Mouse (Mus musculus) WW6 (cell line): ENCODE results near the gene Klhl32.
A peak's percentile ranks its signal among the peaks of the same experiment; 100 is the strongest.
"Not testable (repeated sequence)": the region's sequence is repeated elsewhere in the genome, so short reads cannot be mapped to it uniquely, and the experiment has no call there.

Experiments
- DNase-seq: peaks from one replicate; pipeline ENCODE4 v3.0.0-alpha.2; 2013; ENCODE audit warnings: low read depth, low spot score

Klhl32 gene

DNA sequence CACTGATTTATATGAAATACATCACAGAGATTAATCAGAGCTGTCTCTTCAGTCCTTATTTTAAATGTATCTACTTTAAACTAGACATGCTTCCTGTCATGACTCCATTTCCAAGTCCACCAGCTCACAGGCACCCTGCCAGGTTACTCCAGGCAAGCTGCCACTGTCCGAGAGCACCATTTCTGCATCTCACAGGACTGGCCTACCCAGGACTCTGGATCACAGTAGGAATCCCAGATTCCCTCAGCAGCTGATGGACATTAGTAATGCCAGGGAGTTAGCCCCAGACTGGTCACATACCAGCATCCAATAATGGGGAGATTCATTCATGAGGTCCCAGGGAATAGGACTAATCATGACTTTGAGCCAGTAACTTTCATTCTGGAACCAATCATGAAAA, 54.7 kb downstream of the Klhl32 start:
- DNase-seq, result no peak

DNA sequence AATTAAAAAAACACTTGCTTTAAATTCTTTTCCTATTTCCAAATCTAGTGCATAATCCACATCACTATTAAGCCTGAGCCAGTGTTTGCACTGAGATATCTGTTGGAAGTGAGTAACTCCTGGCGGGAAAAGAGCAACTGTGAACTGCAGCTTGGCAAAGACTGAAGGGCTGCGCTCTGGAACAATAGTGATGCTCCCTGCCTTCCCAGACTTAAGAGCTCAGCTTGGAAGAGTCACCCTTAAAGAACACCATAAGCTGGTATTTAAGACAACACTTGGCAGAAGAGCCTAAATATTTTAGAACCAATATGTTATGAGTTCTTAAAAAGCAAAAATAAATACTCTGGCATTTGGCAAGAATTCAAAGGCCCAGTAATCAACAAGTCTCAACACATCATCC, 55.7 kb downstream of the Klhl32 start:
- no peak for DNase-seq

DNA sequence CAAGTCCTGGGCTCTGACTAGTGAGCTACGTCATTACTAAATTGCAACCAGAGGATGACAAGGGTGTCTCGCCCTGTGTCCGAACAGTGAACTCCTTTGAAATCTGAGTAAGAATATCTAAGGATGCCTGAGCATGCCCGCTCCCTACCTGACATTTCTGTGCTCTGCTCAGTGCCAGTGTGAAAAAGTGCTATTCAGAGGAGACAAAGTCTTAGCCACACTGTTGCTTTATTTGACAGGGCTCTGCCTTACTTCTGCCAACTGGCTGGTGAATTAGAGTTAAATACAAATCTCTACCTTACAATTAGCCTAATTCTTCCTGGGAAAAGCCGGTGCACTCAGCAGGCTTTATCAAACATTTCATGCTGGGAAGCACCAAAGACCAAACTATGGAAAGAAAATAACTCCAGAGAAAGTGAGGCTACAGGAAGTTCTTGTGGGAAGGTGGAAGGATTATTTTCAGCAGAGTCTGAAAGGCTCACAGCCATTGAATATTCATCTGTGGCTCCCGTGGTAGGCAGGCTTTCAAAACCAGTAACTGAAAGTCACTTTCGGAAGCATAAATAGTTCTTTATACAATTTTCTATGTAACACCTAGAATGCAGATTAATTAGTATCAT, 57.1 kb downstream of the Klhl32 start:
- DNase-seq, result no peak

DNA sequence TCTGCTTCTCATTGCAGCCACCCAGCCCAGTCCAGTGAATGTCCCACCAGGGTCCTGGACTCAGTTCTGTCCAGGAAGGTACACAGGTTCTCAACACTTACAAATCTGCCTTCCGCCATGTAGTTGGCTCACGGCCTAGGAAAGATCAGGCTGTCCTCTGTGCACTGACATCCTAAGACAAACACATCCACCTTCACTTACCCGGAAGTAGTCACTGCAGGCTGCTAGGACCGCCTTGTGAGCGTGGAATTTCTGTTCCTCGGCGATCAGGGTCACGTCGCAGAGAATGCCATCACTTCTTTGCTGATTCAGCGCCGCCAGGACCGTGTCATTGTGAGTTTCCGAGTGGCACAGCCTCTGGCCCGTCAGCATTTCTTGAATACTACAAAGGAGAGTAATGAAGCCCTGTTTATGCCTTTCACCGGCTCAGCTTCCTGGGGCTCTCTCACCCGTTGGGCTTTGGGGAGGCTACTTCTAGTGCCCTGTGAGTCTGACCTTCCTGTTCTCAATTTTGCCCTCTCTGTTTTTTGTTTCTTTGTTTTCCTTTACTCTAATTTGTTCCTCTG, 58.4 kb downstream of the Klhl32 start:
- no peak for DNase-seq

DNA sequence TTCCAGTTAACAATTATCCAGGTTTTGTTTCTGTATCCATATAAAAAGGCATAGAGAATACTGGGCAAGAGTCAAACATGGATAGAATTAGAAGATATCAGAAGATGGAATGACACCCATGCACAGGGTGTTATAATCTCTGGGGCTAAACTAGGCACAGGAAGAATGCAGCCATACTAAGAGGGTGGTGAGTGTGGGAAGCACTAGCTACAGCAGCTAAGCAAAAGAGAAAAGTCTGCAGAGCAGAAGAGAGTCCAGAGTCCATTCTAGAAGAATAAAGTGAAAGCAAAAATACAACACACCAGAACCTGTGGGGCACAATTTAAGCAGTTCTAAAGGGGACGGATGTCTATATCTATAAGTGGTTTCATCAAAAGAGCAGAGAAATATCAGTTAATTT, 61.6 kb downstream of the Klhl32 start:
- DNase-seq, result no peak

DNA sequence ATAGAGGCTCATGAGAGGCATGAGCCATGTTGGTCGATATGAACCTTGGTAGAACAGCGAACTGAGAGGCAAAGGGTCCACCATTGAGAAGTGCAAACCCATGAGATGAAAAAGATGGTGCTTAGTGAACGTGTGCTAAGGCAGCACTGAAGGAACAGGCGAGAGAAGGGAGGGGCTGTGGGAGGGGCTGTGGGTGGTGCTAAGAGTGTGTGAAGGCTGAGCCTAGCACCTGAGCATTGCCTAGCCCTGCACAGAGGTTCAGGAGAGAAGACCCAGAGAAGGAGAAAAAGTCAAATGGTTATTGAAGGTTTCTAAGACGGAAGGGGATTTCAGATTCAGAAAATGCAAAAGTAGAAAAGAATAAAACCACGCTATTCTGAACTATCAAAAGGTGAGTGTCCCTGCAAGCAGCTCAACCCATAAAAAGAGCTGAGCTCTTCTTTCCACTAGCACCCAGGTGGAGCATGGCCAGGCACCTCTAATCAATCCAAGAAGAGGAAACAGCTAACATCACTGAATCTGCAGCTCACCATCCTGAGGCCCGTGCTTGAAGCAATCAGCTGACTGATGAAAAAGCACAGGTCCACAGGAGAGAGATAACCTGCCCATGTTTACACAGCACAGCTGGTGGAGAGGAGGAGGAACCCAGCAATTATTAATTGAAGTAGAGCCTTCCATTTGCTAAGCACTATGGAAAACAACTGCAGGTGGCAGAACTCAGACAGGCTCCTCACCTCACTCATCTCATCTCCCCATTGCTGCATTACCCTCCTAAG, 65.0 kb downstream of the Klhl32 start:
- DNase-seq, result no peak

DNA sequence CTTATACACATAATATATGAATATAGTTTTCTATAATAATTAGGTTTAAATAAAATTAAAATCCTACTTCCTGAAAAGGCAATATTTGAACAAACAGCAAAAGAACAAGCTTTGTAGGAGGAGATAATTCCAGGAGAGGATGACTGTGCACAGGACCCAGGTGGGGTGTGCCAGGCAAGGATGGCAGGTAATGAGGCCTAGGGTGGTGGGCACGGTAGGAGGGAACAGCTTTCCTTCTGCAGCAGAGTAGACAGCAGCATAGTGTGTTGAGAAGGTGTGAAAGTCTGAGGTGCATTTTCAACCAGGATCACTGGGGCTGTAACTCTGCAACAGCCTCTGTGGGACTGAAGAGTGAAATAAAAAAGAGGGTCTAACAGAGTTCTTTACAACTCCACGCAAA, 85.0 kb downstream of the Klhl32 start:
- no peak for DNase-seq

DNA sequence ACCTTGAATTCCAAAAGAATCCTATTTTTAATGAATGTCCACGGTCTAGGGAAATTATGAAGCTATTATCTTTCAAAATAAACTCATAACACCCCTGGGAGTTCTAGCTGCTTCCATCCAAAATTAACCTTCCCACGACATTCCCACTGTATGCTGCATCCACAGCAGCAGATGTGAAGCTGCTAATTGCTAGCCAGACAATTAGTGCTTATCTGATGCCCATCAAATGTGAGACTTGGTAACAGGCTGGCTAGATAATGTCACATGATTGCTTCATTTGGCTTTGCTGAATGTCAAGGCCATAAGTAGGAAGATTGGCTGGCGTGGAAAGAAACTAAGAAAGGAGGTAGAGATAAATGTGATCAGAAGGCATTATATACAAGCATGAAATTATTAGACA, 85.5 kb downstream of the Klhl32 start:
- no peak for DNase-seq

DNA sequence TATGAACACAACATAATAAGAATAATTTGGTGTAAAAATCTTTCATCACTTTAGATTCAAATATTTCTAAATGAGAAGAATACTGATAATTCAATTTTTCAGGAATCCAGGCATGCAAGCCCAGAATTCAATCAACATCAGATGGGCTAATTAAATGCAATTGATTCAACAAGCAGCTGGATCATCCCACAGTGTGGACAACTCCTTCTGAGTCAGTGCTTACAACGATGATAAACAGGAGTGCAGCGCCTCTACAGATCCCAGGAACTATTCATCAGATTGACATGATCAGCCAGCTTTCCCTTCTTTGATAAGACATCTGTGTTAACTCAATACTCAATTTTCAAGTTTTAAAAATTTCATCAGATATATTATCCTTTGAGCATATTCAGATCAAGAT, 86.4 kb downstream of the Klhl32 start:
- no peak for DNase-seq

DNA sequence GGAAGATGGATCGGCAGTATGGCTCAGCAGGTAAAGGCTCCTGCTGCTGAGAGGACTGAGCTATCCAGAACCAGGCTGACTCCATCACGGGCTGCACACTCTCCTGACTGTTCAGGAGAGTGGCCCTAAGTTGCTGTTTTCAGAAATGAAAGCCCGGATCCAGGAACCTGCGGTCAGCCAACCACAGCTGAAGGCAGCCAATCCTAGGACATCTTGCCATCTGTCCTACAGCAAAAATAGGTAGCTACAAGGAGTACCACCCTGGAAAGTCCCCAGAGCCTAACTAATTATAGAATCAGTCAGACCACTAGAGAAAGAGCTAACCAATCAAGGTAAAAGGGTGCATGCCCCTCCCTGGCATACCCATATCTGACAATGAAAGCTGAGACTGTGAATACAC, 87.5 kb downstream of the Klhl32 start:
- DNase-seq, result no peak

DNA sequence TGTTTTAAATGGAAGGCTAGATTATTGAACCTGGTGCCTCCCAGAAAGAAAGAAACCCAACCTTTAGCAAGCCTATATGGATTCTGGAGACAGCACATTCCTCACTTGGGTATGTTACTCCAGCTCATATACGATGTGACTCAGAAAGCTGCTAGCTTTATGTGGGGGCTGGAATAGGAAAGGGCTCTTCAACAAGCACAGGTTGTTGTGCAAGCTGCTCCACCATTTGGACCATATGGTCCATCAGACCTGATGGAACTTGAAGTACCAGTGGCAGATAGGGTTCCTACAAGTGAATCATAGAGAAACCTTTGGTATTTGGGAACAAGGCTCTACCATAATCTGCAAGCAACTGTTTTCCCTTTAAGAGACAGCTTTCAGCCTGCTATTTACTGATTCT, 92.0 kb downstream of the Klhl32 start:
- DNase-seq, result no peak

DNA sequence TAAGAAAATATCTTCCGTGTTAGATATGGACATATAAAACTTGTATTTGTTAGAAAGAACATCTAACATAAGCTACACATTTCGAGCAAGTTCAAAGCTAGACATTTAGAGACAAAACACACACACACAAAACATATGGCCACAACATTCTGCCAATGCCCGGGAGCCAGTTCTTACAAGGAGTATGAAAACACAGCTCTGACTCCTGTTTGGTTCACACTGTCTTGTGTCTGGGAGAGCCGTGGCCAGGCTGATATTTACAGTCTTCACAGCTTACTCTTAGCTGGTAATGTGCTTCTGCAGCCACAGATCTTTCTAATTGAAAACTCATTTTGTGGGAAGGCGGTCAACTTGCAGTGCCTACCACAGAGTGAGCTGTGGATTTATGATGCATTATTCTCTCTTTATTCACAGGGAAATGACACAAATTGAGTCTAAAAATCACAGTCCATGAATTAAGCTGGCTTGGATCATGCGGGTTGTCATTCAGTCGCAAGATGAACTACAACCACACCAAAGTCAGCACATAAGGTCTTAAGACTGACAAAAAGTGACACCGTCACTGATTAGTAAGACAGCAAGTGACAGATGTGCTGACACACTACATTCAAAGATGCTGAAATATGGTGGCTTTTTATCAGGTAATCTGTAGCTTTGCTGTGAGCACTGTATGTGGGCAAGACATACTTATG, 98.3 kb downstream of the Klhl32 start:
- DNase-seq, result no peak

DNA sequence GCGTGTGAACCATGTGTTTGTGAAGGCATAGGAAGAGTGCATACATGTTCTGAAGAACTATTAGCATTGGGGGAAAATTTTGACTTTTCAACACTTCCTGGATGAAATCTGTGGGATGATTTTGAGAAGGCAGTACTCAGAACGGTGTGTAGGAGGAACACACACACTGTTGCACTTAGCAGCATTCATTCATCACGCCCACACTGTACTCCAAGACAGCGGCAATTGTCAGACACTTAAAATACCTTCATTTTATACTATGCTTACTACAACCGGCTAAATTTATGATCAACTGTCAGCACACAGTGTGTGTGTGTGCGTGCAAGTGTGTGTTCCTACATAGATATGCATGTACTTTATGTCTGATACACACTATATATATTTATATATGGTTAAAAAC, 113.8 kb downstream of the Klhl32 start:
- DNase-seq, result no peak

DNA sequence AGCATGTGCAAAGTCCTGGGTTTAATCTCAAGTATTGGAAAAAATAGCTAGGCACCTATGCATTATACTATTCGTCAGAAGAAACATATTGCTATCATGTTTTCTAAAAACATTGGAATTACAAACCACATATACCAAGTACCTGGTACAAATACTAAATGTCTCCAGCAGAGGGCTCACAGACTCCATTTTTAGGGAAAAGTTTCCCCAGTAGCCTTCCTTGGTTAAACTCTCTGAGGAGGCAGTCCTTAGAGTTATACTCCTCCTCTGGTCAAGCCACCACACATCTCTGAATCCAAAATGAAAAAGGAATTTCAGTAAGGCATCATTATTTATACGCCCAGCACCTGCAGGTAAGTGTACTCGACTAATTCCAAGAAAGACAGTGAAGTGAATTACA, 130.1 kb downstream of the Klhl32 start:
- DNase-seq, result peak; percentile 18

DNA sequence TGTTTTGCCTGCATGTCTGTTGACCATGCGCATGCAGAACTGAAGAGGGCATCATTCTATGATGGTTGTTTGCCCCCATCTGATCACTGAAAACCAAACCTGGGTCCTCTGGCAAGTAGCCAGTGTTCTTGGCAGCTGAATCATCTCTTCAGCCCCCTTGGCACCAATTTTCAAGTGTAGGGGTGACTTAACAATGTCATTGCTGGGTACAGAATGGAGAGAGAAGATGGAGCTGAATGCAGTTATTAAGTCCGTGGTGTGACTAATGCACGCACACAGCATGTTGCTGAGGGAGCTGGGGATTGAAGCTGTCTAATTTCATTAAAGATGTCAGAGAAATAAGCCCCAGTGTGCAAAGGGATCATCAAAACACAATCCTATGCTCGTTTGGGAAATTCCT, 135.4 kb downstream of the Klhl32 start:
- DNase-seq, result no peak

DNA sequence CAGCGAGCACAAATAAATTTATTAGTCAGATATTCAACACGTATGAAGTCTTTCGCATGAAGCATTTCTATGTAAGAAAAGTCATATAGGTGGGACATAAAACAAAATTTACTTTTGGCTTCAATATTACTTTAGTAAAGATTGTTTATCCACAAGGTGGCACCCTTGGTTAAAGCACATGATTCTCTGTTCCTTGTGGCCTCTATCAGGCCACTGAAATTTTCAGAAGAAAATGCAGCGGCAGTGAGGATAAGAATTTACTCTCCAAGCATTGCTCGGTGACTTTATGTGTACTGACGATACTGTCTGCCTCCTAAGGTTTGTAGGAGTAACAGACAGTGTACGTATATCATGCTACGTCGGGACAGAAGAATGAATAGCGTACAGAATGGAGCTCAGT, 136.6 kb downstream of the Klhl32 start:
- no peak for DNase-seq

DNA sequence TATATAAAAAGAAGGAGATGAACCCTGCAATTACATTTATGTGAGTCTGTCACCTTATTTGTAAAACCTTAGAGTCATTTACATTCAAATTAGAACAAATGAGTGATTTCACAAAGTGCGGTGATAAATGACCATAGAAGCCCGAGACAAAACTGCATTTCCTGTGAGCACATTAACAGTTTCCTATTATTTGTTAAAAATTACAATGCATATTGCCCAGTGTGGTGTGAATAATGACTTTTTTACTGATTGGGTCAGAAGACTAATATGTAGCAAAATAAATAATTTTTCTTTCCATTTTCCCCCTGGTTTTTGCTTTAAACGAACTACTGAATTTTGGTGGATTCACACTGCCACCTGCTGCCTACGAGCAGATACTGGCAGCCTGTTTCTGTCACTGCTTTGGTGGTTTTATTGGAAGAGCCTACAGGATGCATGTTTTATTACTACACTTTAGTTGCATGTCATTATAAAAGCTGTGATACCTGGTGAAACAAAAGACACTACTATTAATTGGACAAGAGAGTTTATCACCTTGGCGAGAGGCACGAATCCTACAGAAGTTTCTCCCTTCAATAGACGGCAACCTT, 152.3 kb downstream of the Klhl32 start:
- no peak for DNase-seq

DNA sequence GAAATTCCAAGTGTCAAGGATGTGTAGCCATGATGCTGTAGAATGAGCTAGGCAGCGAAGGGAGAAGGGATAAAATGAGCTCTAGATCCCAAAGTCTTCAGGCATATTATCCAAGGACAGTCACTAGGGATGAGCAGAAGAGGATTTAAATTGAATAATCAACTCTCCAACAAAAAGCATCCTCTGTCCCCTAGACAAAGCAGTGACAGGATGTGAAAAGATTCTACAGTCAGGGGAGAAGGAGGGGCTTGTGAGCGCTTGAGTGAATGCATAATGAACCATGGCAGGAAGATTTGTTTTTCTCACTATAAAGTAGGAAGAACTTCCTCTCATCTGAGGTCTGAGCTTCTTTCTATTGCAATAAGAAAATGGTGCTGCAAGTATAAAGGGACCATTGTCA, 170.8 kb downstream of the Klhl32 start:
- DNase-seq, result no peak

DNA sequence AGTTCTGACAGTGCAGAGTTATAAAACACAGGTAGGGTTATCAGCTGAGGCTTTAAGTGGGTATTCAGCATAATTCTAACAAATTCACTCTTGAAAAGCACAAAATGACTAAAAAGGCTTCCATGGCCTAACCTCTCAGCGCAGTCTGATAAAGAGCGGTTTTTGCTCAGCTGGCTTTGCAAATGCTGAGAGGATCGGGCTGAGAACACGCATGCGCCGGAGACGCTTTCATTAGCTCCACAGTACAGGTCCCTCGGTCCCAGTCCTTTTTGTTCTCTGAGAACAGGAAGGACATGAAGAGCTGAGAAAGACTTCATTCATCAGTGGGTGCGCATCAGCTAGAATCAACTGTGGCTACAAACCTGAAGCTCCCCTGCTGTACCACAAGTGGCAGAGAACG, 180.9 kb downstream of the Klhl32 start:
- DNase-seq, result no peak

DNA sequence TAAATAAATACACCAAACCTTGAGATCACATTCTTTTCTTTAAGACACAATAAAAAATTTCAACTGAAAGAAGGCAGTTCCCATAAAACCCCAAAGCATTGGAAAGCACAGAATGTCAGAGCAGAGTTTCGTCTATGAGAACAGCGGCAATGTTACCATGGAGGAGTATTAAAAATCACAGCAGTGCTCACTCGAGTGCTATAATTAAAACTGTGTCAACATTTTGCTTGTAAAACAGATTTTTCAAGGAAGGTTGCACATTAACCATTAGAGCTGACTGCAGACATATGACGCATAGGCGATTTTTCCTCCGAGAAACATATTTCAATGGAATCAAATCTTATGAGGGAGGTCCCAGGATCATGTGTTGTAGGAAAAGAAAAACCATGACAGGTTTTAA, 191.7 kb downstream of the Klhl32 start:
- DNase-seq, result no peak

DNA sequence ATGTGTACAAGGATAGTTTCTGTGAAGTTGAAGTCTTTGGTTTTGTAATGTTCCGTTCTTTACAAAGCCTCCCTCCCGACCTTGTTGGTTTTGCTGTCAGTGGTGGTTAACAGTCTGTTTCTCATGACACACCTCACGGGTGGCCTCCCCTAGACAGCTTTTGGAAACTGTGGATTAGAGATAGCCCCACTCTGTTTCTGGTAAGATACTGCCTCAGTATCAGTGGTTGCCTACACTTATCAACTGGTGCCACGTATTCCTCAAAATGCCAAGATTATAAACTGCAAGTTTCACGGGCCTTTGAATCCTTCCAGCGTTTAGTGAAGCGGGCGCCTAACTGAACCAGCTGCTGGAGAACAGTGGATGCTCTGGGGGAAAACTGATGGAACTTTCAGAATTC, 206.2 kb downstream of the Klhl32 start:
- DNase-seq, result not testable (repeated sequence)

DNA sequence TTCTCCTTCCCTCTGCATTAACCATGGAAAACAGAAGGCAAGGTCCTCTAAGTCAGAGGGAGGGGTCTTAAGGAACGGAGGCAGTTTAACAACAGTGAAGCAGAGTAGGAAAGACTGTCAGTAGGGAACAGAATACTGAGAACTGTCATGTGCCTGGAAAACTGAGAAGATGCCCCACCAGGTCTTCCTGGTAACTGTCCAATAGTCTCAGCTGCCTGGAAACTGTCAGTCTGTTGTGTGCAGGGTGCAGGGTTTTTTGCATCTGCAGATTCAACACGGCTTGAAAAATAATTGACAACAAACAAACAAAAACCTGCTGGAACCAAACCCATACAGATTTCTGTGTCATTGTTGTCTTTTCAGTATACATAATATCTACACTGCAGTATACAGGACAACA, 208.6 kb downstream of the Klhl32 start:
- no peak for DNase-seq
